Mouse (Mus musculus) ES-E14 (cell line): ENCODE data around the gene Tmem179b.

Experiments
- CHD2 ChIP-seq: IDR thresholded peaks from 2 replicates; pipeline ENCODE4 v1.6.1; 2014; ENCODE audit warnings: mild to moderate bottlenecking, low read depth, low read length, inconsistent platforms
- HCFC1 ChIP-seq: IDR thresholded peaks from 2 replicates; pipeline ENCODE4 v1.6.1; 2012; ENCODE audit warnings: low read length, inconsistent platforms, borderline replicate concordance; ENCODE audit not compliant: insufficient read depth
- MAFK ChIP-seq: IDR thresholded peaks from 2 replicates; pipeline ENCODE4 v1.6.1; 2014; ENCODE audit warnings: mild to moderate bottlenecking, low read depth, low read length, inconsistent platforms; ENCODE audit not compliant: insufficient read depth
- ZNF384 ChIP-seq: IDR thresholded peaks from 2 replicates; pipeline ENCODE4 v1.6.1; 2012; ENCODE audit warnings: low read depth, low read length, inconsistent platforms

GRCm38 (mm10) chr19:8789171-8789570 is 14.9 kb upstream of the Tmem179b start:
- no peak for TF ChIP-seq ZNF384
- no peak for TF ChIP-seq HCFC1
- TF ChIP-seq MAFK: no peak
- TF ChIP-seq CHD2: no peak
